Mouse (Mus musculus) G1E (cell line): Measurements from ENCODE around the gene Cmklr1.

Experiments used
- CTCF ChIP-seq: IDR thresholded peaks from 2 replicates; pipeline ENCODE4 v1.5.1; 2012; ENCODE audit warnings: low read depth, low read length, inconsistent platforms, mixed read lengths
- GATA1 ChIP-seq: IDR thresholded peaks from 2 replicates; pipeline ENCODE4 v1.6.1; 2012; ENCODE audit warnings: borderline replicate concordance, low read length, inconsistent platforms, mixed read lengths
- POLR2AphosphoS5 ChIP-seq: IDR thresholded peaks from 2 replicates; pipeline ENCODE4 v1.6.1; 2012; ENCODE audit warnings: low read depth, low read length, inconsistent platforms; ENCODE audit not compliant: insufficient replicate concordance
- TAL1 ChIP-seq: conservative IDR thresholded peaks from 2 replicates; pipeline ENCODE4 v1.6.1; 2012; ENCODE audit warnings: low read depth, low read length, inconsistent platforms, mixed read lengths

DNA sequence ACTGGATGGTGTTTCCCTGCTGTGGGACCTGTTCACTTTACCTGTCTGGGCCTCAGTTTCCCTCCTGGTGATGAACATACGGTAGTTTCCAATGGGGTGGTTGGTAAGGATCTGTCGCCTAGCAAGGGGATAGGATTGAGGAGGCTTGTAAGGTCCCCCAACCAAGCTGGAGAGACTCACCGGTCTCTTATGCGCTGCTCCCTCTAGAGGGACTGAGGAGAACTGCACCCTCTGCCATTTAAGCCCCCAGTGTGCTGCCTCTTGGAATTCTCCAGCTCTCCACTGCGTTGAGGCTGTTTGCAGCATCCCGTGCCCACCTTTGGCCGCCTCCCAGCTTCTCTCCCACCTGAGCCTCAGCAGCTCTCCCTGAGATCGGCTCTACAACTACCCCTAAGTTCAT lies 70.0 kb downstream of the Cmklr1 start:
- TF ChIP-seq CTCF (peak; percentile 17; the same call in 1 of the 2 replicates), TAL1 (no peak), GATA1 (no peak), POLR2AphosphoS5 (no peak)
